Mouse (Mus musculus): Measurements from ENCODE around the gene Parp2. TPM values are rescaled to one million over a fixed set of nuclear protein-coding genes. Genes with fewer than 3 reads are reported as not detected.

Gene Parp2
- polyA plus RNA-seq, 1 experiment from 2014 or later: 66.0 TPM

GRCm38 (mm10) chr14:50795261-50795935 is 12.2 kb upstream of the Parp2 start:
- Histone ChIP-seq H3K4me3 (ENCODE audit: low read depth, low read length) (no peak overlapping the region), H3K4me1 (replicated peaks; ENCODE audit: control insufficient read depth, insufficient read depth, low read length) (no peaks in the 10 kb centered on the region), H3K4me2 (replicated peaks; ENCODE audit: low read depth, low read length) (no peak overlapping the region), H3K27ac (ENCODE audit: low read depth, low read length) (no peak overlapping the region), H3K9ac (ENCODE audit: low read depth, low read length) (no peak overlapping the region), H3K36me3 (ENCODE audit: control insufficient read depth, insufficient read depth, low read length) (no peaks in the 10 kb centered on the region), H3K27me3 (ENCODE audit: control insufficient read depth, insufficient read depth, low read length) (no peaks in the 10 kb centered on the region), H3K9me3 (ENCODE audit: control insufficient read depth, low read length) (no peaks in the 10 kb centered on the region)
- no peak for DNase-seq (ENCODE audit: low spot score)
- 92% methylated on average over 24 of the region's 24 CpGs for WGBS
- no peak for ATAC-seq (ENCODE audit: low FRiP score)

GRCm38 (mm10) chr14:50795965-50796364 is 11.7 kb upstream of the Parp2 start:
- no peaks in the 10 kb centered on the region for H3K9me3 ChIP-seq (ENCODE audit: control insufficient read depth, low read length)
- no peaks in the 10 kb centered on the region for H3K36me3 ChIP-seq (ENCODE audit: control insufficient read depth, insufficient read depth, low read length)
- ATAC-seq (ENCODE audit: low FRiP score): no peak
- no peak overlapping the region for H3K4me3 ChIP-seq (ENCODE audit: low read depth, low read length)
- no peak overlapping the region for H3K9ac ChIP-seq (ENCODE audit: low read depth, low read length)
- no peak for DNase-seq (ENCODE audit: low spot score)
- no peaks in the 10 kb centered on the region for H3K4me1 ChIP-seq (replicated peaks; ENCODE audit: control insufficient read depth, insufficient read depth, low read length)
- no peak overlapping the region for H3K4me2 ChIP-seq (replicated peaks; ENCODE audit: low read depth, low read length)
- 81% methylated on average over 4 of the region's 4 CpGs for WGBS
- H3K27me3 ChIP-seq (ENCODE audit: control insufficient read depth, insufficient read depth, low read length): no peaks in the 10 kb centered on the region
- no peak overlapping the region for H3K27ac ChIP-seq (ENCODE audit: low read depth, low read length)

GRCm38 (mm10) chr14:50796464-50796863 is 11.2 kb upstream of the Parp2 start:
- H3K4me2 ChIP-seq (replicated peaks; ENCODE audit: low read depth, low read length): no peak overlapping the region
- H3K4me3 ChIP-seq (ENCODE audit: low read depth, low read length): no peak overlapping the region
- 83% methylated on average over 1 of the region's 1 CpGs for WGBS
- ATAC-seq (ENCODE audit: low FRiP score) (no peak), DNase-seq (ENCODE audit: low spot score) (no peak)
- no peaks in the 10 kb centered on the region for H3K36me3 ChIP-seq (ENCODE audit: control insufficient read depth, insufficient read depth, low read length)
- no peak overlapping the region for H3K9ac ChIP-seq (ENCODE audit: low read depth, low read length)
- no peaks in the 10 kb centered on the region for H3K4me1 ChIP-seq (replicated peaks; ENCODE audit: control insufficient read depth, insufficient read depth, low read length)
- H3K27me3 ChIP-seq (ENCODE audit: control insufficient read depth, insufficient read depth, low read length): no peaks in the 10 kb centered on the region
- no peaks in the 10 kb centered on the region for H3K9me3 ChIP-seq (ENCODE audit: control insufficient read depth, low read length)
- no peak overlapping the region for H3K27ac ChIP-seq (ENCODE audit: low read depth, low read length)

- ATAC-seq (ENCODE audit: low FRiP score): no peak
- Histone ChIP-seq H3K9me3 (ENCODE audit: control insufficient read depth, low read length) (no peaks in the 10 kb centered on the region), H3K4me3 (ENCODE audit: low read depth, low read length) (no peak overlapping the region), H3K9ac (ENCODE audit: low read depth, low read length) (no peak overlapping the region), H3K4me1 (replicated peaks; ENCODE audit: control insufficient read depth, insufficient read depth, low read length) (no peaks in the 10 kb centered on the region), H3K36me3 (ENCODE audit: control insufficient read depth, insufficient read depth, low read length) (no peaks in the 10 kb centered on the region), H3K27ac (ENCODE audit: low read depth, low read length) (no peak overlapping the region), H3K4me2 (replicated peaks; ENCODE audit: low read depth, low read length) (no peak overlapping the region), H3K27me3 (ENCODE audit: control insufficient read depth, insufficient read depth, low read length) (no peaks in the 10 kb centered on the region)
- 73% methylated on average over 2 of the region's 2 CpGs for WGBS
- peak; percentile 35 for DNase-seq (ENCODE audit: low spot score)
Observed at GRCm38 (mm10) chr14:50798512-50798911, 9.1 kb upstream of the Parp2 start.

GRCm38 (mm10) chr14:50799502-50800259 is 8.0 kb upstream of the Parp2 start:
- no peaks in the 10 kb centered on the region for H3K4me1 ChIP-seq (replicated peaks; ENCODE audit: control insufficient read depth, insufficient read depth, low read length)
- H3K36me3 ChIP-seq (ENCODE audit: control insufficient read depth, insufficient read depth, low read length): no peaks in the 10 kb centered on the region
- no peak overlapping the region for H3K4me2 ChIP-seq (replicated peaks; ENCODE audit: low read depth, low read length)
- H3K27ac ChIP-seq (ENCODE audit: low read depth, low read length): no peak overlapping the region
- WGBS: 7% methylated on average over 3 of the region's 3 CpGs
- H3K9me3 ChIP-seq (ENCODE audit: control insufficient read depth, low read length): no peaks in the 10 kb centered on the region
- H3K9ac ChIP-seq (ENCODE audit: low read depth, low read length): no peak overlapping the region
- H3K4me3 ChIP-seq (ENCODE audit: low read depth, low read length): no peak overlapping the region
- no peaks in the 10 kb centered on the region for H3K27me3 ChIP-seq (ENCODE audit: control insufficient read depth, insufficient read depth, low read length)
- DNase-seq (ENCODE audit: low spot score) (peak; percentile 63), ATAC-seq (ENCODE audit: low FRiP score) (no peak)

GRCm38 (mm10) chr14:50802441-50802840 is 5.2 kb upstream of the Parp2 start:
- H3K27ac ChIP-seq (ENCODE audit: low read depth, low read length): no peak overlapping the region
- no peaks in the 10 kb centered on the region for H3K36me3 ChIP-seq (ENCODE audit: control insufficient read depth, insufficient read depth, low read length)
- H3K4me3 ChIP-seq (ENCODE audit: low read depth, low read length): no peak overlapping the region
- no peaks in the 10 kb centered on the region for H3K9me3 ChIP-seq (ENCODE audit: control insufficient read depth, low read length)
- ATAC-seq (ENCODE audit: low FRiP score) (no peak), DNase-seq (ENCODE audit: low spot score) (no peak)
- H3K27me3 ChIP-seq (ENCODE audit: control insufficient read depth, insufficient read depth, low read length): no peaks in the 10 kb centered on the region
- H3K9ac ChIP-seq (ENCODE audit: low read depth, low read length): no peak overlapping the region
- H3K4me2 ChIP-seq (replicated peaks; ENCODE audit: low read depth, low read length): no peak overlapping the region
- WGBS: 92% methylated on average over 6 of the region's 6 CpGs
- H3K4me1 ChIP-seq (replicated peaks; ENCODE audit: control insufficient read depth, insufficient read depth, low read length): no peaks in the 10 kb centered on the region

GRCm38 (mm10) chr14:50802843-50803562 is 4.6 kb upstream of the Parp2 start:
- DNase-seq (ENCODE audit: low spot score): peak; percentile 31
- H3K36me3 ChIP-seq (ENCODE audit: control insufficient read depth, insufficient read depth, low read length): no peaks in the 10 kb centered on the region
- no peak overlapping the region for H3K9ac ChIP-seq (ENCODE audit: low read depth, low read length)

GRCm38 (mm10) chr14:50804683-50805082 is 3.0 kb upstream of the Parp2 start:
- no peaks in the 10 kb centered on the region for H3K27me3 ChIP-seq (ENCODE audit: control insufficient read depth, insufficient read depth, low read length)
- no peaks in the 10 kb centered on the region for H3K4me1 ChIP-seq (replicated peaks; ENCODE audit: control insufficient read depth, insufficient read depth, low read length)
- ATAC-seq (ENCODE audit: low FRiP score) (no peak), DNase-seq (ENCODE audit: low spot score) (no peak)
- H3K9ac ChIP-seq (ENCODE audit: low read depth, low read length): no peak overlapping the region
- no peak overlapping the region for H3K4me2 ChIP-seq (replicated peaks; ENCODE audit: low read depth, low read length)
- no peak overlapping the region for H3K4me3 ChIP-seq (ENCODE audit: low read depth, low read length)
- WGBS: 76% methylated on average over 13 of the region's 13 CpGs
- H3K36me3 ChIP-seq (ENCODE audit: control insufficient read depth, insufficient read depth, low read length): no peaks in the 10 kb centered on the region
- no peaks in the 10 kb centered on the region for H3K9me3 ChIP-seq (ENCODE audit: control insufficient read depth, low read length)
- H3K27ac ChIP-seq (ENCODE audit: low read depth, low read length): no peak overlapping the region

More at GRCm38 (mm10) chr14:50802843-50803562, 4.6 kb upstream of the Parp2 start:
- no peaks in the 10 kb centered on the region for H3K4me1 ChIP-seq (replicated peaks; ENCODE audit: control insufficient read depth, insufficient read depth, low read length)
- H3K9me3 ChIP-seq (ENCODE audit: control insufficient read depth, low read length): no peaks in the 10 kb centered on the region
- H3K4me3 ChIP-seq (ENCODE audit: low read depth, low read length): no peak overlapping the region
- no peaks in the 10 kb centered on the region for H3K27me3 ChIP-seq (ENCODE audit: control insufficient read depth, insufficient read depth, low read length)
- no peak for ATAC-seq (ENCODE audit: low FRiP score)
- no peak overlapping the region for H3K4me2 ChIP-seq (replicated peaks; ENCODE audit: low read depth, low read length)
- no peak overlapping the region for H3K27ac ChIP-seq (ENCODE audit: low read depth, low read length)
- WGBS: 64% methylated on average over 4 of the region's 4 CpGs

All from hindbrain, embryonic 11.5 days (tissue).